Mouse (Mus musculus): ENCODE results near the gene Nr2f1.

- TF ChIP-seq POU5F1 (IDR thresholded peaks at IDR 0.05; ENCODE audit: borderline replicate concordance, low read length) (no peak), CTCF (conservative IDR thresholded peaks at IDR 0.05; ENCODE audit: low read length) (no peak), NANOG (IDR thresholded peaks at IDR 0.05; ENCODE audit: borderline replicate concordance, low read length) (no peak)
Measured at GRCm38 (mm10) chr13:78202574-78203347, 3.2 kb upstream of the Nr2f1 start.
